Comparison of ENCODE assay signal across 22 mouse cellular contexts in genomic region chr19:61207506-61207905, GRCm38 (mm10). TPM values are rescaled to one million over a fixed set of nuclear protein-coding genes. Genes with fewer than 3 reads are reported as not detected.
"Had no signal": no experiment of that assay in that cellular context is flagged by ENCODE, and none has a peak within 500 bp of the region (broad histone marks: within the 10 kb centered on the region; RNA-seq: fewer than 3 reads in every experiment).

No protein-coding gene starts in this region.

RNA-seq across cellular contexts. Expression of gene Gm6020, which starts 23.8 kb away (rescaled TPM):
- total RNA-seq: layer of hippocampus, adult 2 months; layer of hippocampus, postnatal 25 days; left cerebral cortex, adult 18-20 months; left cerebral cortex, postnatal 25 days; megakaryocyte, adult 5-6 weeks; monocyte, adult 5-6 weeks; neutrophil, adult 5-6 weeks had no signal
- polyA plus RNA-seq: kidney, adult 2 months; kidney, embryonic 14.5 days; kidney, postnatal 0 days; large intestine, adult 2 months; limb, embryonic 10.5 days; limb, embryonic 13.5 days; lung, adult 2 months; lung, embryonic 16.5 days; midbrain, embryonic 10.5 days; midbrain, embryonic 13.5 days; midbrain, embryonic 16.5 days; myocyte; neural tube, embryonic 13.5 days; stomach, embryonic 15.5 days; thymus, postnatal 0 days had no signal

RNA-seq across cellular contexts. Expression of gene Gm7102, which starts 31.4 kb away (rescaled TPM):
- total RNA-seq: layer of hippocampus, postnatal 25 days; left cerebral cortex, adult 18-20 months; left cerebral cortex, postnatal 25 days; monocyte, adult 5-6 weeks; neutrophil, adult 5-6 weeks had no signal
- polyA plus RNA-seq: kidney, adult 2 months; large intestine, adult 2 months; lung, adult 2 months; midbrain, embryonic 13.5 days; midbrain, embryonic 16.5 days; myocyte; thymus, postnatal 0 days had no signal
